Mouse (Mus musculus): ENCODE results near the gene Kcnt1.

- no peak for TF ChIP-seq CTCF (IDR thresholded peaks at IDR 0.05; ENCODE audit: control insufficient read depth, insufficient read depth, low read length)
- TF ChIP-seq POLR2A (IDR thresholded peaks at IDR 0.05; ENCODE audit: borderline replicate concordance, control insufficient read depth, low read depth, low read length), result no peak
Observed at GRCm38 (mm10) chr2:25892440-25892839, 28.9 kb downstream of the Kcnt1 start.

Measured in bone marrow, adult 2 months (tissue).